Mouse (Mus musculus) embryonic fibroblast, embryonic 13.5 days (primary cell): ENCODE measurements at regions not wholly inside any gene's neighbourhood (a gene's known extent, or its start where the extent isn't known, plus 50 kb on each side); places are given as distances from the start of the nearest gene placed in this dataset.

Experiments used
- CTCF ChIP-seq: IDR thresholded peaks from 2 replicates; pipeline ENCODE4 v1.5.1; 2011; ENCODE audit warnings: mild to moderate bottlenecking, control low read depth, low read length, moderate library complexity, borderline replicate concordance; ENCODE audit not compliant: insufficient read depth
- POLR2A ChIP-seq: IDR thresholded peaks from 2 replicates; pipeline ENCODE4 v1.6.1; 2011; ENCODE audit warnings: low read depth, mild to moderate bottlenecking, control low read depth, low read length, moderate library complexity

DNA sequence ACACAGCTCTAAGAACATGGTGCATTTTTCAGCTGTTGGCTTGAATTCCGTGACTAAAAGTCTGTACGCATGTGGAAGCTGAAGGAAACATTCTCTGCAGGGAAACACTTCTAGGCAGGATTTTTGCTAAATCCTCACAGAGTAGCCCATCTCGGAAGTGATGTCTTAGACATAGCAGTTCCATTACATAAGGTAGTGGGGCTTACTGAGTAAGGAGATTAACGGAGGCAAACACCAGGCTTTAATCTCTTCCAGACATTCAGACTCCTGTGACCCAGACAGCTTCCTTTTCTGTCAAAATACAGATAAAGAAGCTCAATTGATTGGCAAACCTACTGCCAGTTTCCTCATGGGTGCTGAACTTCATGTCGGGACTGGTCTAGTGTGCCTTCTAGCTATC, 304.7 kb downstream of the Slc22a22 start:
- no peak for TF ChIP-seq CTCF
- no peak for TF ChIP-seq POLR2A
